Mouse (Mus musculus) kidney, embryonic 16.5 days (tissue): ENCODE results near the gene Cep295. TPM values are rescaled to one million over a fixed set of nuclear protein-coding genes. Genes with fewer than 3 reads are reported as not detected.

ENCODE experiments used
- ATAC-seq: fragments of 200-750 bp; cut with Nextera tagmentation; 2 replicates; pipeline ENCODE4 v1.8.0; 2017; ENCODE audit warnings: moderate TSS enrichment; ENCODE audit not compliant: low FRiP score, low TSS enrichment
- H3K27ac ChIP-seq: fragments of 300-500 bp; sonication (generic); 2 replicates; pipeline ENCODE4 v1.5.1; 2014; ENCODE audit warnings: low read length
- H3K27me3 ChIP-seq: fragments of 300-500 bp; sonication (generic); 2 replicates; pipeline ENCODE4 v1.6.1; 2014; ENCODE audit warnings: low read length, control low read depth, mixed read lengths; ENCODE audit not compliant: insufficient read depth
- H3K36me3 ChIP-seq: fragments of 300-500 bp; sonication (generic); 2 replicates; pipeline ENCODE4 v1.6.1; 2014; ENCODE audit warnings: low read length, control low read depth, mixed read lengths; ENCODE audit not compliant: insufficient read depth
- H3K4me1 ChIP-seq: fragments of 300-500 bp; sonication (generic); 2 replicates; pipeline ENCODE4 v1.6.1; 2014; ENCODE audit warnings: low read length, control low read depth, mixed read lengths; ENCODE audit not compliant: insufficient read depth
- H3K4me2 ChIP-seq: fragments of 300-500 bp; sonication (generic); replicated peaks from 2 replicates; pipeline ENCODE4 v1.6.1; 2014; ENCODE audit warnings: low read depth, low read length
- H3K4me3 ChIP-seq: fragments of 300-500 bp; sonication (generic); 2 replicates; pipeline ENCODE4 v1.5.1; 2014; ENCODE audit warnings: mild to moderate bottlenecking, low read length
- H3K9ac ChIP-seq: fragments of 300-500 bp; sonication (generic); replicated peaks from 2 replicates; pipeline ENCODE4 v1.6.1; 2014; ENCODE audit warnings: low read length
- H3K9me3 ChIP-seq: fragments of 300-500 bp; sonication (generic); 2 replicates; pipeline ENCODE4 v1.6.1; 2016; ENCODE audit warnings: low read length, control low read depth
- whole genome bisulfite sequencing: fragments of 180-500 bp; shearing (Covaris S2); extraction: QIAGEN DNeasy Blood & Tissue Kit; methylation state at CpG from one replicate; pipeline ENCODE4 v1.1.7; 2014; 5-methylcytosine and 5-hydroxymethylcytosine counted together
- polyA plus RNA-seq: library from polyadenylated mRNA; unstranded; fragments of >200 nt; fragmentation: Nextera tagmentation; extraction: Ambion mirVana; gene quantifications from 2 replicates; pipeline ENCODE4 v1.2.1, GENCODE M21; 2015

The Cep295 gene
- polyA plus RNA-seq, 1 experiment from 2014 or later: 14.5 TPM

GRCm38 (mm10) chr9:15298451-15298850, 59.1 kb downstream of the Cep295 start:
- Histone ChIP-seq H3K9me3 (no peaks in the 10 kb centered on the region), H3K4me3 (no peak overlapping the region), H3K27me3 (no peaks in the 10 kb centered on the region), H3K36me3 (no peaks in the 10 kb centered on the region), H3K4me1 (peaks cover 13% of the 10 kb centered on the region; the same call in 1 of the 2 replicates), H3K27ac (no peak overlapping the region), H3K4me2 (no peak overlapping the region), H3K9ac (no peak overlapping the region)
- no peak for ATAC-seq
- WGBS: 8% methylated on average over 2 of the region's 2 CpGs

- Histone ChIP-seq H3K4me1 (peaks cover 9% of the 10 kb centered on the region; the same call in 1 of the 2 replicates), H3K27me3 (no peaks in the 10 kb centered on the region), H3K9ac (no peak overlapping the region), H3K4me3 (no peak overlapping the region), H3K27ac (peak overlapping the region; percentile 73), H3K4me2 (no peak overlapping the region), H3K9me3 (no peaks in the 10 kb centered on the region), H3K36me3 (0 out of 2 replicates have a peak, but pooled peaks cover 6% of the 10 kb centered on the region)
- WGBS: 71% methylated on average over 7 of the region's 7 CpGs
- ATAC-seq: peak; percentile 87
Observed at GRCm38 (mm10) chr9:15297112-15297511, 60.5 kb downstream of the Cep295 start.

GRCm38 (mm10) chr9:15289251-15289650, 68.3 kb downstream of the Cep295 start:
- Histone ChIP-seq H3K4me1 (no peaks in the 10 kb centered on the region), H3K27me3 (no peaks in the 10 kb centered on the region), H3K27ac (no peak overlapping the region), H3K9me3 (no peaks in the 10 kb centered on the region), H3K4me3 (no peak overlapping the region), H3K36me3 (peaks cover 13% of the 10 kb centered on the region; the same call in 1 of the 2 replicates), H3K4me2 (no peak overlapping the region), H3K9ac (no peak overlapping the region)
- WGBS: 72% methylated on average over 6 of the region's 6 CpGs
- no peak for ATAC-seq

- no peak for ATAC-seq
- Histone ChIP-seq H3K27ac (no peak overlapping the region), H3K27me3 (no peaks in the 10 kb centered on the region), H3K36me3 (peaks cover 13% of the 10 kb centered on the region; the same call in 1 of the 2 replicates), H3K4me1 (no peaks in the 10 kb centered on the region), H3K4me2 (no peak overlapping the region), H3K9me3 (no peaks in the 10 kb centered on the region), H3K9ac (no peak overlapping the region), H3K4me3 (no peak overlapping the region)
- WGBS: 83% methylated on average over 3 of the region's 3 CpGs
Observed at GRCm38 (mm10) chr9:15288402-15288801, 69.2 kb downstream of the Cep295 start.

DNA sequence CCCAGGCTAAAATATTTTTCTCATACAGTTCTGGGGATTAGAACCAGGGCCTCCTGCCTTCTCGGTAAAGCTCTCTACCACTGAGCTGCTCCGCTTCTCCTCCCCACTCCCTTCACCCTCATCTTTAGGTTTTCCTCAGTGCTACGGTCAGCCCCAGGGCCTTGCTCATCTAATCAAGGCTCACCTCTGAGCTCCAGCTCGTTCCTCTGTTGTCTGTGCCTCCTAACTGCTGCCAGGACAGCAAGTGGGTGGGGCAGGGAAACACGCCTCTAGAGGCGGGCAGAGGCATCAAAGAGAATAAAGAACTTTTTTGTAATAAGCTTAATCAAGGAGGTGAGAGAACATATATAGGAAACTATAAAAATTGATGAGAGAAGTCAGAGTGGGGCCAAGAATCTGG, 69.7 kb downstream of the Cep295 start:
- Histone ChIP-seq H3K27me3 (no peaks in the 10 kb centered on the region), H3K4me2 (no peak overlapping the region), H3K9ac (no peak overlapping the region), H3K36me3 (peaks cover 12% of the 10 kb centered on the region; the same call in 1 of the 2 replicates), H3K9me3 (no peaks in the 10 kb centered on the region), H3K4me3 (no peak overlapping the region), H3K27ac (no peak overlapping the region), H3K4me1 (no peaks in the 10 kb centered on the region)
- no peak for ATAC-seq
- 63% methylated on average over 6 of the region's 6 CpGs for WGBS

DNA sequence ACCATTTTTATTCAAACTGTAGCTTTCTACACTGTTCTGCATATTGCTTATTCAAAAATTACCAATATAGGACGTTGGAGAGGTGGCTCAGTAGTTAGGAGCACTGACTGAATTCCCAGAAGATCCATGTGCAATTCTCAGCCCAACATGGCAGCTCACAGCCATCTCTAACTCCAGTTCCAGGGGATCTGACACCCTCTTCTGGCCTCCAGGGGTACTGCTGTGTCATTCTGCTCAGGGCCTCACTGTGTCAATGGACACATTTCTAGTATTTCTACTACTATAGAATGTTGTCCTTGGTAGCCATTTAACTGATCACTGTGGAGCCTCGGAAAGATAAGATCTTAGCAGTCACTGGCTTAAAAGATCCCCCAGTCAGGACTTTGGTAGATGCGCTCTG, 72.1 kb downstream of the Cep295 start:
- Histone ChIP-seq H3K4me1 (peaks cover 6% of the 10 kb centered on the region), H3K9me3 (no peaks in the 10 kb centered on the region), H3K27me3 (no peaks in the 10 kb centered on the region), H3K9ac (no peak overlapping the region), H3K4me2 (no peak overlapping the region), H3K4me3 (no peak overlapping the region), H3K27ac (no peak overlapping the region), H3K36me3 (peaks cover 4% of the 10 kb centered on the region; the same call in 1 of the 2 replicates)
- 67% methylated on average over 3 of the region's 3 CpGs for WGBS
- ATAC-seq: no peak

DNA sequence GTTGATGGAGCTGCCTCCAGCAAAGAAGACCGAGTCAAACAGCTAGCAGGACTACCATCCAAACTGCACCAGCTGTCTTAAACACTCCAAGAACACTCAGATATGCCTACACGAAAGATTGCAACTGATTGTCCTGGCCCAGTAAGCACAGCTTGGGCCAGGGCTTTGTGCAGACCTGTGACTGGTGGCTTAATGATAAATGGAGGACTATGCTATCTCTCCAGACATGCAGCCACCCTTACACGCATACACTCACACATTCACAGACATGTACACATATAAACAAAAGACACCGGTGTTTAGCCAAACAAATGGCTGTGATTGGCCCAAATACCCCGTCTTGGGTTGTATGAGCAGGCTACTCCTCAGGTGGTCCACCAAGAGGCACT, 77.1 kb downstream of the Cep295 start:
- 47% methylated on average over 5 of the region's 5 CpGs for WGBS
- H3K27ac ChIP-seq: peak overlapping the region; percentile 63
- peaks cover 20% of the 10 kb centered on the region for H3K4me1 ChIP-seq
- H3K36me3 ChIP-seq: peaks cover 13% of the 10 kb centered on the region
- H3K27me3 ChIP-seq: no peaks in the 10 kb centered on the region
- H3K9ac ChIP-seq: peak overlapping the region; percentile 96
- 0 out of 2 replicates have a peak, but pooled peaks have one; percentile 21 for ATAC-seq
- H3K4me2 ChIP-seq: peak overlapping the region; percentile 71
- H3K4me3 ChIP-seq: peak overlapping the region; percentile 96
- H3K9me3 ChIP-seq: no peaks in the 10 kb centered on the region

GRCm38 (mm10) chr9:15279649-15280490, 77.7 kb downstream of the Cep295 start, which contains the start of gene Med17:
Gene Med17 (minus strand): TSS chr9:15279931.
- WGBS: under 1% methylated on average over 57 of the region's 57 CpGs

GRCm38 (mm10) chr9:15279139-15279648, 78.4 kb downstream of the Cep295 start:
- peak overlapping the region; percentile 88 for H3K27ac ChIP-seq
- peak overlapping the region; percentile 71 for H3K4me2 ChIP-seq
- WGBS: 8% methylated on average over 19 of the region's 19 CpGs
- peaks cover 25% of the 10 kb centered on the region for H3K36me3 ChIP-seq
- no peaks in the 10 kb centered on the region for H3K9me3 ChIP-seq
- H3K4me1 ChIP-seq: peaks cover 20% of the 10 kb centered on the region
- H3K9ac ChIP-seq: peak overlapping the region; percentile 96
- no peak; the same call in 1 of the 2 replicates for ATAC-seq
- no peaks in the 10 kb centered on the region for H3K27me3 ChIP-seq
- H3K4me3 ChIP-seq: peak overlapping the region; percentile 96

More at GRCm38 (mm10) chr9:15279649-15280490, 77.7 kb downstream of the Cep295 start, which contains the start of gene Med17:
- peaks cover 19% of the 10 kb centered on the region for H3K36me3 ChIP-seq
- peaks cover 20% of the 10 kb centered on the region for H3K4me1 ChIP-seq
- H3K27ac ChIP-seq: peak within 1 kb of the TSS; percentile 88
- H3K4me2 ChIP-seq: peak within 1 kb of the TSS; percentile 71
- peak; percentile 98 for ATAC-seq
- no peaks in the 10 kb centered on the region for H3K27me3 ChIP-seq
- peak within 1 kb of the TSS; percentile 96 for H3K9ac ChIP-seq
- no peaks in the 10 kb centered on the region for H3K9me3 ChIP-seq
- H3K4me3 ChIP-seq: peak within 1 kb of the TSS; percentile 96

DNA sequence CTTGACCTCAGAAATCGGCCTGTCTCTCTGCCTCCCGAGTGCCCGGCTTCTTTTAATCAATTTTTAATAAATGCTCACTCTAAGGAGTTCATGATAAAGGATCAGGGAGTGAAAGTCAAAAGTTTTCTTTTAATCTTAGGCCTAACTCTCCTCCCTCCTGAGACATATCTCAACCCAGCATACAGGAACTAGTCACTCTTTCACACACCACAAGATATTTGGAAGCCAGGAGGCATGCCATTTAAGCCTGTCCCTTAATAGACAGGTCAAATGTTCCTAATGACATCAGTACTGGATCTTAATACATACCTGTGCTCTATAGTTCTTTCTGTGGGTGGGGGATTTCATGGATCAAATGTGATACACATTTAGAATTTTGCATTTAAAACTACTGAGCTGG, 79.2 kb downstream of the Cep295 start:
- H3K4me3 ChIP-seq: no peak overlapping the region
- no peaks in the 10 kb centered on the region for H3K27me3 ChIP-seq
- no peak for ATAC-seq
- H3K36me3 ChIP-seq: peaks cover 33% of the 10 kb centered on the region
- no peaks in the 10 kb centered on the region for H3K9me3 ChIP-seq
- peaks cover 20% of the 10 kb centered on the region for H3K4me1 ChIP-seq
- no peak overlapping the region for H3K27ac ChIP-seq
- no peak overlapping the region for H3K9ac ChIP-seq
- peak overlapping the region; percentile 16; the same call in 1 of the 2 replicates for H3K4me2 ChIP-seq
- 92% methylated on average over 3 of the region's 3 CpGs for WGBS
